Mouse (Mus musculus) liver, postnatal 0 days (tissue): ENCODE measurements around the gene Gm10277. TPM values are rescaled to one million over a fixed set of nuclear protein-coding genes. Genes with fewer than 3 reads are reported as not detected.
A peak's percentile ranks its signal among the peaks of the same experiment; 100 is the strongest.

Source experiments
- ATAC-seq: fragments of 200-750 bp; cut with Nextera tagmentation; 2 replicates; pipeline ENCODE4 v1.8.0; 2017; ENCODE audit warnings: mild to moderate bottlenecking, moderate library complexity
- DNase-seq: peaks from one replicate; pipeline ENCODE4 v3.0.0-alpha.2; 2016
- H3K27ac ChIP-seq: fragments of 300-500 bp; sonication (generic); 2 replicates; pipeline ENCODE4 v1.5.1; 2014; ENCODE audit warnings: antibody characterized with exemption, moderate library complexity, mild to moderate bottlenecking, low read depth
- H3K27me3 ChIP-seq: fragments of 300-500 bp; sonication (generic); 2 replicates; pipeline ENCODE4 v1.6.1; 2014; ENCODE audit warnings: low read length, control low read depth, mixed read lengths; ENCODE audit not compliant: insufficient read depth
- H3K36me3 ChIP-seq: fragments of 300-500 bp; sonication (generic); replicated peaks from 2 replicates; pipeline ENCODE4 v1.6.1; 2014; ENCODE audit warnings: mild to moderate bottlenecking, control low read depth, low read length, moderate library complexity, mixed read lengths; ENCODE audit not compliant: insufficient read depth
- H3K4me1 ChIP-seq: fragments of 300-500 bp; sonication (generic); 2 replicates; pipeline ENCODE4 v1.6.1; 2014; ENCODE audit warnings: antibody characterized with exemption, mild to moderate bottlenecking, control low read depth; ENCODE audit not compliant: insufficient read depth
- H3K4me2 ChIP-seq: fragments of 300-500 bp; sonication (generic); 2 replicates; pipeline ENCODE4 v1.6.1; 2014; ENCODE audit warnings: low read depth, mild to moderate bottlenecking, low read length, moderate library complexity, mixed read lengths
- H3K4me3 ChIP-seq: fragments of 300-500 bp; sonication (generic); 2 replicates; pipeline ENCODE4 v1.5.1; 2014; ENCODE audit warnings: low read depth, low read length
- H3K9ac ChIP-seq: fragments of 300-500 bp; sonication (generic); replicated peaks from 2 replicates; pipeline ENCODE4 v1.6.1; 2014; ENCODE audit warnings: mild to moderate bottlenecking, moderate library complexity
- H3K9me3 ChIP-seq: fragments of 300-500 bp; sonication (generic); 2 replicates; pipeline ENCODE4 v1.6.1; 2016; ENCODE audit warnings: mild to moderate bottlenecking, control low read depth, low read length, mixed read lengths
- CTCF ChIP-seq: sonication (generic); IDR thresholded peaks from 2 replicates; pipeline ENCODE4 v1.5.1; 2016; ENCODE audit warnings: antibody characterized with exemption, low read depth
- EP300 ChIP-seq: IDR thresholded peaks from 2 replicates; pipeline ENCODE4 v1.6.1; 2016; ENCODE audit warnings: antibody characterized with exemption, low read depth, mild to moderate bottlenecking
- WGBS: fragments of 180-500 bp; shearing (Covaris S2); extraction: QIAGEN DNeasy Blood & Tissue Kit; methylation state at CpG from one replicate; pipeline ENCODE4 v1.1.7; 2014; ENCODE audit not compliant: insufficient replicate concordance; 5-methylcytosine and 5-hydroxymethylcytosine counted together
- polyA plus RNA-seq: library from polyadenylated mRNA; unstranded; fragments of >200 nt; fragmentation: Nextera tagmentation; extraction: Ambion mirVana; gene quantifications from 2 replicates; pipeline ENCODE4 v1.2.1, GENCODE M21; 2015

Gene Gm10277
- polyA plus RNA-seq, 1 experiment from 2014 or later, result 0.31 TPM

GRCm38 (mm10) chr11:77802341-77802865, 14.9 kb upstream of the Gm10277 start:
- ATAC-seq, result peak; percentile 37; the same call in 1 of the 2 replicates
- Histone ChIP-seq H3K27ac (peak overlapping the region; percentile 72), H3K27me3 (no peaks in the 10 kb centered on the region), H3K9me3 (no peaks in the 10 kb centered on the region), H3K4me1 (peaks cover 23% of the 10 kb centered on the region), H3K4me2 (peak overlapping the region; percentile 63), H3K9ac (no peak overlapping the region; the same call in 1 of the 2 replicates), H3K4me3 (peak overlapping the region; percentile 13), H3K36me3 (no peaks in the 10 kb centered on the region)
- no peak for TF ChIP-seq CTCF
- DNase-seq, result peak; percentile 66
- WGBS, result 44% methylated on average over 9 of the region's 9 CpGs

GRCm38 (mm10) chr11:77800869-77801701, 13.5 kb upstream of the Gm10277 start:
- TF ChIP-seq EP300 (no peak), CTCF (no peak)
- no peaks in the 10 kb centered on the region for H3K9me3 ChIP-seq
- no peaks in the 10 kb centered on the region for H3K27me3 ChIP-seq
- peak; percentile 79 for ATAC-seq
- H3K4me1 ChIP-seq, result peaks cover 23% of the 10 kb centered on the region
- peak; percentile 82 for DNase-seq
- H3K4me3 ChIP-seq, result peak overlapping the region; percentile 33
- H3K36me3 ChIP-seq, result no peaks in the 10 kb centered on the region
- H3K27ac ChIP-seq, result peak overlapping the region; percentile 72
- peak overlapping the region; percentile 63 for H3K4me2 ChIP-seq
- 18% methylated on average over 15 of the region's 15 CpGs for WGBS
- peak overlapping the region; percentile 49 for H3K9ac ChIP-seq

GRCm38 (mm10) chr11:77800491-77800868, 12.9 kb upstream of the Gm10277 start:
- Histone ChIP-seq H3K9ac (no peak overlapping the region), H3K9me3 (no peaks in the 10 kb centered on the region), H3K27ac (peak overlapping the region; percentile 72)

GRCm38 (mm10) chr11:77795216-77795615, 7.7 kb upstream of the Gm10277 start:
- no peak overlapping the region for H3K9ac ChIP-seq
- WGBS, result 78% methylated on average over 5 of the region's 5 CpGs

More at GRCm38 (mm10) chr11:77800491-77800868, 12.9 kb upstream of the Gm10277 start:
- no peaks in the 10 kb centered on the region for H3K36me3 ChIP-seq
- WGBS, result 57% methylated on average over 9 of the region's 9 CpGs
- DNase-seq, result no peak
- H3K4me1 ChIP-seq, result peaks cover 23% of the 10 kb centered on the region
- H3K4me2 ChIP-seq, result peak overlapping the region; percentile 63
- no peak for ATAC-seq
- no peaks in the 10 kb centered on the region for H3K27me3 ChIP-seq
- TF ChIP-seq CTCF, result no peak
- no peak for TF ChIP-seq EP300
- peak overlapping the region; percentile 33 for H3K4me3 ChIP-seq

GRCm38 (mm10) chr11:77793238-77793930, 5.8 kb upstream of the Gm10277 start:
- Histone ChIP-seq H3K4me1 (peaks cover 43% of the 10 kb centered on the region), H3K9ac (peak overlapping the region; percentile 68), H3K4me2 (peak overlapping the region; percentile 80), H3K27me3 (no peaks in the 10 kb centered on the region), H3K27ac (peak overlapping the region; percentile 86), H3K4me3 (peak overlapping the region; percentile 49), H3K9me3 (no peaks in the 10 kb centered on the region), H3K36me3 (no peaks in the 10 kb centered on the region)
- ATAC-seq (peak; percentile 91), DNase-seq (peak; percentile 98)
- WGBS, result 4% methylated on average over 19 of the region's 19 CpGs
- TF ChIP-seq EP300, result no peak
- TF ChIP-seq CTCF, result peak; percentile 100

More at GRCm38 (mm10) chr11:77795216-77795615, 7.7 kb upstream of the Gm10277 start:
- H3K27me3 ChIP-seq, result no peaks in the 10 kb centered on the region
- H3K27ac ChIP-seq, result no peak overlapping the region
- DNase-seq (no peak), ATAC-seq (no peak)
- peaks cover 36% of the 10 kb centered on the region for H3K4me1 ChIP-seq
- no peak for TF ChIP-seq CTCF
- no peak for TF ChIP-seq EP300
- no peaks in the 10 kb centered on the region for H3K9me3 ChIP-seq
- H3K4me3 ChIP-seq, result no peak overlapping the region
- H3K4me2 ChIP-seq, result no peak overlapping the region
- H3K36me3 ChIP-seq, result no peaks in the 10 kb centered on the region

- WGBS, result 67% methylated on average over 7 of the region's 7 CpGs
- H3K27ac ChIP-seq, result peak overlapping the region; percentile 41; the same call in 1 of the 2 replicates
- H3K36me3 ChIP-seq, result no peaks in the 10 kb centered on the region
- no peak overlapping the region for H3K9ac ChIP-seq
- no peak overlapping the region for H3K4me3 ChIP-seq
- H3K4me2 ChIP-seq, result peak overlapping the region; percentile 80; the same call in 1 of the 2 replicates
- H3K27me3 ChIP-seq, result no peaks in the 10 kb centered on the region
- ATAC-seq (no peak), DNase-seq (no peak)
- TF ChIP-seq EP300 (no peak), CTCF (no peak)
- no peaks in the 10 kb centered on the region for H3K9me3 ChIP-seq
- peaks cover 47% of the 10 kb centered on the region for H3K4me1 ChIP-seq
Observed at GRCm38 (mm10) chr11:77792566-77792909, 5.0 kb upstream of the Gm10277 start.
